Mouse (Mus musculus): ENCODE results near the gene Hsd11b1.
"Not testable (repeated sequence)": the region's sequence is repeated elsewhere in the genome, so short reads cannot be mapped to it uniquely, and the experiment has no call there.

Gene Hsd11b1

DNA sequence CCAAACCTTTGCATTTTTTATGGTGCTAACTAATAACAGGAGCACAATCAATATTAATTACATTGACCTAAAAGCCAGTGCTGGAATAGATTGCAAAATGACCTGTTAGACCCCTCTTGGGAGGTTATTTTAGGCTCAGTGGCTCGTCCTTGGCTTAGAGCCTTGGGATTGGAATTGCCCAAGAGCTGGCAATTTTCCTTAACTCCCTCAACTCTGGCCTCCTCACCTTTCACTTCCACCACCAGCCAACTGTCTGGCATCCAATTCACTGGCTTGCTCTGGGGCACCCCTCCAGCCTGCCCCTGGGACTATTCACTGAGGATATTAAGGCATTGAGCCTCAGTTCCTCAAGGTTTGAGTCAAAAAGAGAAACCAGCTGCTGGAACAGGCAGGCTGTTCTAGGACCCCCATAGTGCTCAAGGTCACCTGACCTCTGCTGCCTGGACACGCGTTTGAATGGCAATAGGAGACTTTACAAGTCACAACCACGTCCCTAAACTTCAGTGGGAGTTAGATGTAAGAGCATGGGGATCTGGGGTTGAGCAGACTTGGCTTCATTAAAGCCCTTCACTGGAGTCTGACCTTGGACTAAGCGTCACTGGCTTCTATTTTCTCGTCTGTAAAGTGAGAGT, 14.7 kb upstream of the Hsd11b1 start:
- DNase-seq (ENCODE audit: low spot score): no peak

DNA sequence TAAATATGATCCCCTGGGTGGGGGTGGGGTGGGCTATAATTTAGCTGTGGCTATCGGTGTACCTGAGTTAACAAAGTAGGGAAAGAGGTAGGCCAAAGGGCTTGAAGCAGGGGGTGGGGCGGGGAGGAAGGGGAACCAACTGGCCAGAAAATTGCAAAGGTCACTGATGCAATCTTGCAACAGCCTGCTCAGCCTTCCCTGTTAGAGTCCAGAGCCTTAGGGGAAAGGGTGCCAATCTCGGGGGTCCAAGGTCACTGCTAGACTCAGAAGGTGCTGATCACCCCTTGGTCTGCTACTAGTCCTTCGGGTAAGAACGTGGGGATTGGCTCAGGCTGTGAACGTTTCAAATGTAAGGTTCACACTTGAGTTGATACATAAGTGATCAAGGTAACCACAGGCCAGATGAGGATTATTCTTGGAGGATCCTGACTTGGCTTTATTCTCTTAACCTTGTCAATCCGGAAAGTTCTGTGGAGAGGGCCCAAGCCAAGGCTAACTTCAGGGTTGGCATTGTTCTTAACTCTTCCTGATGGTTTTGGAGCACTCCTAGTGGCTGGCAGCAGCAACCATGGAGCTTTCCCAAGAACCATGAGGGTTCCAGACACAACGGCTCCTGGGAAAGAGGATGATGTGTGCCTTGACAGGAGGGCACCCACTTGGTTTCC, 10.7 kb upstream of the Hsd11b1 start:
- DNase-seq (ENCODE audit: low spot score): no peak

DNA sequence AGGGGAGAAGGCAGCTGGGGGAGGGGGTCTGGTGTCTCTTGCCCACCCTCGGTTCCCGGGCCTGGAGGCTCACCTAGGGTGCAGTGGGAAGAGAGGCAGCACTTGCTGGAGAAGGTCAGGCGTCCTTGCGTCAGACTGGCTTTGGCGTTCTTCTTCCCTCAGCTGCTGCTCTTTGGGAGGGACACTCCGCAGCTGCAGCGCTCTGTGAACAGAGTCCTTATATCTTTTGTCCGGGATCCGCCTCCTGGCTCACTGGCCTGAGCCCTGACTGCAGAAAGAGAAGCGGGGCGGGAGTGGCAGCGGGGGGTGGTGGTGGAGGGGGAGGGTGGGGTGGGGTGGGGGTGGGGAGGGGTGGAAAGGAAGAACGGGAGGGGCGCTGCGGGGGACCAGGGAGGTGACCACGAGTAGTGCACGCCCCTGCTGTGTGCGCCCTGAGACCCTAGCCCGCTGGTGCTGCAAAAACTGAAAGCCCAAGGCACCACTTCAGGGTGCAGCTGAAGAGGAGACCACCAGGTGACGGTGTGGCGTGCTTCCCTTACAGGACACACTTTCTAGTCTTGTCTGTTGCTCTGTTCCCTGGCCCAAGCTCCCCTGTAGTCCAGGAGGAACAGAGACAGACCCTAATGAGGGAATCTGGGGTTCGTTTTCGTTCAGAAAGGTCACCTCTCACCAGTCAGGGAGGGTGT, 9.2 kb upstream of the Hsd11b1 start, which contains the start of gene G0s2:
Gene G0s2, minus strand, starts transcription at position 302 of the 686 bp plus-strand sequence.
- DNase-seq (ENCODE audit: low spot score): peak; percentile 25

DNA sequence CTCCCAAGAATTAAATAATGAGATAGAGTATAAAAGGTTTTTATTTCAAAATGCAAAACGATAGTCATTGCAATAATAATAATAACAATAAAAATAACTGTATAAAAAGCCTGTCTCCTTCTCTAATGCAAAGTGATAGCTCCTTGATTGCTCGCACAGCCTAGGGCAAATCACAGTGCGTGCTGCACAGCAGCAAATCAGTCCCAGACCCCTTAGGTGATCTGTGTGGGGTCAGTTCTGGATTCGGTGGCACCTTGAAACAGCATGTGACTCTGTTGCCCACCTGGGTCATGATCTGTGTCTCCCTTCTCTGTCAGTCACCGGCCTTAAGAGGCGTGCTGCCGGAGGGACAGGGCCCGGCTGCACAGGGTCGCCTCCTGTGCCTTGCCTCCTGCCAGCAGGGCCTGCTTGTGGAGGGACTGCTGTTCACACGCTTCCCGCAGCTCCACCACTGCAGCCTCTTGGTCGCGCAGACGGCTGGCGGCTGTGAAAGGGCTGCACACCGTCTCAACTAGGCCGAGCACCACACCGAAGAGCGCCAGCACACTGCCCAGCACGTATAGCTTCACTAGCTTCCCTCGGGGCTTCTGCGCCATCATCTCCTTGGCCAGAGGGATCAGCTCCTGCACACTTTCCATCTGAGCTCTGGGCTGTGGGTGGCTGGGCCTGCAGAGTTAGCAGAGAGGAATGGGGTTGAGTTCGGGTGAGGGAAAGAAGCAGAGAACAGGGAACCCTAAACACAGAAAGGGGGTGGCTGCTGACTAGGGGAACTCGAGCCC, 8.5 kb upstream of the Hsd11b1 start:
- no peak for DNase-seq (ENCODE audit: low spot score)

DNA sequence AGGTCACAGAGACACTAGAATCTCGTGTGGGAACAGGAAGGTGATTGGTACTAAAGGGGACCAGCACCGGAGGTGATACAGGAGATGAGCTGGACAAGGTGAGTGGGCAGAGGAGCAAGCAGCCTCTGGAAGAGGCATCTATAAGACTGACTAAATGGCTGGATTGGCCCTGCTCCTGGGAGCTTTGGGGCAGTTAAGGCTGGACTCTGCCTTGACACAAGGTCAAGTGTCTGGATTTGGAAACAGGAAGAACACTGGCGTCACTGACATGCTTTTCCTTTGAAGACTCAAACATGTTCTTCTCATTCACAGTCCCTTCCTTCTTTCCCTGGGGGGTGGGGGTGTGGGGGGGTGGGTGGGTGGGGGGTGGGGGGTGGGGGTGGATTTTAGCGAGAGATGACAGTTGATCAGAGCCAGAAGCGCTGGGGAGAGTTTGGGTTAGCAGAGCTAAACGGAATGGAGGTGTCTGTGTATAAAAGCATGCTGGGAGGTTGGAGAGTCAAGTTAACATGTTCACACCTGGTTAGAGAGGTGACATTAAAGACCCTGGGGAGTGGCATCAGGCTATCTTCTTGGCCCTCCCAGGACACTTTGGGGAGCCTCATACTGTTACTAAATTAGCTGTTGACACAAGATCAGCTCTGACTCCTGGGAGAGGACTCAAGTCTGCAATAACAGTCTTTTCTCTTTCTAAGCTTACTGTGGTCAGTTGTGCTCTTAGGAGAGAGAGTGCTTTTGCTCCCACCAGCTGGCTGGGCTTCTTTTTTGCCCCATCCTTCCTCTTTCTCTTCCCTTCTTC, 7.3 kb upstream of the Hsd11b1 start:
- no peak for DNase-seq (ENCODE audit: low spot score)

DNA sequence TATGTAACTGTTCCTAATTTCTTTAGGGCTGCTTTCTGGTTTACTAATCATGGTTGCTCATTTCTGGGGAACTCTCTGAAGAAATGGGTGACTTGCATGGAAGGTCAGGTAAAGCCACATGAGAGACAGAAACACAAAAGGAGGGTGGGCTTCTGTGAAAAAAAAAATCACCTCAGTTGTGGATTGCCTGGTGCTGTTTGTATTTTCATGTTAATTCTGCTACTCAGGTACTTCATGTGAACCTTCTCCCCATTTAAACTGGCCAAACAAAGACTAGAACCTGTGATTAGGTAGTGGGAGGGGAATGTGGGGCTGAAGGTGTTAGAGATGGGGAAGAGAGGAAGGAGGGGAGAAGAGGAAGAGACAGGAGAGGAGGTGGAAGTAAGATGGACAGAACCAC, 1.9 kb upstream of the Hsd11b1 start:
- no peak for DNase-seq (ENCODE audit: low spot score)

DNA sequence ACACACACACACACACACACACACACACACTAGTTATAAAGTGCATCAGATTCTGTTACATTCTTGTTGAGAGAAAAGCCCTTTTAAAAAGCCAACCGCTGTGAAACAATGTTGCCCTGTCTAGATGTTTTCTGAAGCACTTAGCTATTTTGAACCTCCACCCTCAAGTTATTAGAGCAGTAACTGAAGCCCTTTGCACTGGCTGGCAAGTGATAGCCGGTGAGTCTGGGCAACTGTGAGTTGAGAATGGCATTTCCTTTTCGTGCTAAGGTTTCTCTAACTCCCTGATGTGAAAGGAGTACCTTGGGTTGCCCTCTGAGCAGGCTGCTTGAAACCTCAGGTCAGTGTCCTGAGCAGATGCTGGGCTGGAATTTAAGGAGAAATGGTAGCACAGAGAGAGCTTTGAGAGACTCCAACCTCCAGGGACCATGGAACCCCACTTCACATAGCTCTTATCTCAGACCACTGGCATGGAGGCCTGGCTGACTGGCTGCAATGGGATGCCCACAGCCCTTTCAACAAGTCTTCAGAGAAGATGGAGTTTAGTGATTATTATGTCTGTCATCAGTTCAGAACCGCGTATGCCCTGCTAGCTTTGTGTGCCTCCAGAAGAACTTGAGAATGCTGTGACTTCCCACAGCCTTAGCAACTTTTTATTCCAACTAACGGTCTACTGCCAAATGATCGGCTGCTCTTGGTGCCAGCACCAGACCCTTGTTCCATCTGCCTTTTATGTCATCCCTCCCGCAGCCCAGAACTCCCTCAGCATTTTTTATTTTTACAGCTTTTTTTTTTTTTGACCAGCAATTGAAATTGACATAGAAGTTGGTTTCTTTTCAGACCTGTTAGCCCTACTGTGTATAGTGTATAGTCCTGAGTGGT, 608 bp downstream of the Hsd11b1 start:
- no peak for DNase-seq (ENCODE audit: low spot score)

DNA sequence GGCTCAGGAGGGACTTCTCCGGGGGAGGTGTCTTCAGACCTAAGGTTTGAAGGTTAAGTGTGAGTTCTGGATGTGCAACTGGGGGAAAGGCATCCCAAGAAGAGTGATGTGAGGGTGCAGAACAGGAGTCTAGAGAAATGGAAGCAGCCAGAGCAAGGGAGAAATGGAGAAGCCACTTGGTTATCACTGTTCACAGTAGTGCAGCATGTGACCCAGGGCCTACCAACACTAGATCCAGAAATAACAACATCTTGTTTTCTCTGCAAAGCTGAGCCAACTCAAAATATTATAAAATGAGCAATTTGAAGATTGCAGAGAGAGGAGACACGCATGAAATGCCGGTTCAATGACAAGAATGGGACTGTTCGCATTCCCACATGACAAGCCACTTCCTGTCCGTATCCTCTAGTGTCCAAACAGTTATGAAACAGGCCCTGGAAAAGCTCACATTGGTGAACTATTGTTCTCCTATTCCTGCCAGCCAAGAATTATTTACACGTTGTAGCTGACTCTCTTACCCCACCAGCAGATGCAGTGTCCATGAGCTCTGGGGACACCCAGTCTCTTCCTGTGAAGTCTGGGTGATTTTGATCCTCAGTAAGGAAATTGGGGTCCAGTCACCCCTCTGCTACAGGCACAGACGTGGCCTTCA, 1.9 kb downstream of the Hsd11b1 start:
- DNase-seq (ENCODE audit: low spot score): no peak

DNA sequence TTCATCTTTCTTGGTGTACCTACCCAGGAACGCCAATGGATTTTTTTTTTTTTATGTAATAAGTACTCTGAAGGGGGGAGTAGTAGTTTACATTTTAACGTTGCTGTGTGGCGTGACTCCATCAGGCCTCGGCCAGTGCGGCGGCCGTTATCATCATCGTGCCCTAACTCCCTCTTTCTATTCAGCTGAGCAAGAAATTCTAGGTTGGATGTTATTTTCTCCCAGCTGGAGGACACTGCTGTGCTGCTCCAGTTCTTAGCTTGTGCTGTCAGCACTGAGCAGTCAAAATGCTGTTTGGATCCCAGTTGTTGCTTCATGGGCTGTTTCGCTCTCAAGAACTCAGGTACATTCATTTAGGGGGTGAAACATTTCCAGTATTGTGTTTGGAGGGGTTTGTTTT, 4.3 kb downstream of the Hsd11b1 start:
- DNase-seq (ENCODE audit: low spot score): no peak

DNA sequence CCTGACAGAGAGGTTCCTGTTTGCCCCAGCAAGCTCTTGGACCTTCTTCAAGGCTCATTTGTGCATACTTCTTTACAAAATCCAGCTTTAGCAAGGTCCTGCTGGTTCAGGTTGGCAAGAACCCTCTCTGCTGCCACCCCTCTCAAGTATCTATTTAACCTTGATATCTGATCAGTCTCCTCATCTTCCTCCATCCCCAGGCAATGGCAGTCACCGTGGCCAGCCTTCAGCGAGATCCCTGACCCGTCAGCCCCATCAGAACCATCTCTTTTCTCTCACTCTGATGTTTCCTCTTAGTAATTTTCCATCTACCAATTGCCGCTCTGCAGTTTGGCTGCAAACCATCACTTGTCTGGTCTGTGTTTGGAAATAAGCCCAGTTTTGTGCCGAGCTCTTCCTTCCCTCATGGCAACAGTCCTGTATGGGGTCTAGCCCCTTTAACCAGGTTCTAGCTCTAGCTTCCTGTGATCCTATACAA, 7.2 kb downstream of the Hsd11b1 start:
- no peak for DNase-seq (ENCODE audit: low spot score)

DNA sequence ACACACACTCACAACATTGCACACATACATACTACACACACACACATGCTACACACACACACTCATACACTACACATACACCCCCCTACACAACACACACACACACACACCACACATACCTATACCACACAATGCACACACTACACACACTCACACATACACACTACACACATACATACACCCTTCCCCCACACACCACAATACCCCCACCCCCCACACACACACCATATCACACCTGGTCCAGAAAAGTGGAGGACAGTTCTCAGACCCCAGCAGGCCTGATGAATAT, 7.6 kb downstream of the Hsd11b1 start:
- no peak for DNase-seq (ENCODE audit: low spot score)

DNA sequence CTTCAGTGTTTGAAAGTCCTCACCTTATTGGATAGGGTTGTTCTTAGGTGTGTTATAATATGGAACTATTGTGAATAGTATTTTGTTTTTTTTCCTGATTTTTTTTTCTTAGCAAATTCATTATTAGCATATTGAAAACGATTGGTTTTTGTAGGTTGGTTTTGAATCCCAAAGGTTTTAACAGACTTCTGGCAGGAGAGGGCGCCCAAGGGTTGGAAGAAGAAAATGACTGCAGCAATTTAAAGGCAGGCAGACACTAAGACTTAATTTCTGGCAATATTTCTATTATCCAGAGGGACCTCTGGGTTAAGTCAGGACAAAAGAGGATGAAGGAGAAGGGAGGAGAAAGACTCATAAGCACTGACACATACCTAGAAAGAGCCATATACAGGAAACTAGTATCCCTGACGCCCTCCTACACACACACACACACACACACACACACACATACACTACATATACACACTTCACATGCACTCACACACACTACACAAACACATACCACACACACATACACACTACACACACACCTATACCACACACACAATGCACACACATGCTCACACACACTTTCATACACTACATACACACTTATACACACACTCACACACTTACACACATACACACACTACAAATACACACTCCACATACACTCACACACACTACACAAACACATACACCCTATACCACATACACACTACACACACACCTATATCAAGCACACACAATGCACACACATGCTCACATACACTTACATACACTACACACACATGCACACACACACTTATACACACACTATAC, 8.2 kb downstream of the Hsd11b1 start:
- DNase-seq (ENCODE audit: low spot score): no peak

DNA sequence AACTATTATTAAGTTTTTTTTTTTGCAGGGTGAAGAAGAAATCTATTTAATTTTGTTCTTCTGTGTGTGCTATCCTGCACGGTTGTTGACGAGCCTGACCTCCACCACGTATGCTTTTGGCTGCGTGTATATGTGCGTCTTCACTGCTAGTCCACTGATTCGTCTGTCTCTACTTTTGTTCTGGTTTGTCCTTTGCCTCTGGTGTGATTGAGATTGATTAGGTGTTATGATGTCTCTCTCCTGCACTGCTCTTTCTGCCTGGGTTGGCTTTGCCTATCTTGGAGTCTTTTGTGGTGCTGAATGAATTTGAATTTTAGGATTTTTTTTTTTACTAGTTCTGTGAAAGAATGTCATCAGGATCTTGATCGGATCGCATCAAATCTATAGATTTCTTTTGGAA, 8.8 kb downstream of the Hsd11b1 start:
- no peak for DNase-seq (ENCODE audit: low spot score)

DNA sequence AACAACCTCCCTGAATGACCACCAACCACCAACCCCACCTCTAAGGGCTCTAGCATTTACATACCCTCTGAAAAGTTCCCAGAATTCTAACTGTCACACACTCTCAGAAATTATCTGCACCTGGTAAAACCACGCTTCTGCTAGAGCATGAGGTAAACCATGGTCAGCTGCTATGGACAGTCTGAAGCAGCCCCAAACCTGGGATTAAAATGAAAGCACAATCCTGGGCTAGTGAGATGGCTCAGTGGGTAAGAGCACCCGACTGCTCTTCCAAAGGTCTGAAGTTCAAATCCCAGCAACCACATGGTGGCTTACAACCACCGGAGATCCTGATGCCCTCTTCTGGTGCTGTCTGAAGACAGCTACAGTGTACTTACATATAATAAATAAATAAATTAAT, 10.0 kb downstream of the Hsd11b1 start:
- DNase-seq (ENCODE audit: low spot score): not testable (repeated sequence)

DNA sequence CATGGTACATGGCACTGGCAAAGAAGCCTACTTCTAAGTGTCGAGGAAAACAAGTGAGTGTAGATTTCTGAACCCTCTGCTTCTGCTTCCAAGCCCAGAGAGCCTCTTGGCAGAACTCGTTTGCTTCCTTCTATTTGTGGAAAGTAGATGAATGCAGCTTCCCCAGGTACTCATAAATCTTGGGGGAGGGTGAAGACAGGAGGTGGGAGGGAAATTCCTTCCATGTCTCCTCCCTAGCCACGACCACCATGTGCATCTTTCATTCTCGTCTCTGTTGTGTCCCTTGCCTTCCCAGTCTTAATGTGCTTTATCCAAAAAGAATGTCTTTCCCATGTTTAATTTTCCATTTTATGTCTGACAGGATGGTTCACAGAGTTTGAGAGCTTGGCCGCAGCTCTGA, 11.3 kb downstream of the Hsd11b1 start:
- DNase-seq (ENCODE audit: low spot score): no peak

DNA sequence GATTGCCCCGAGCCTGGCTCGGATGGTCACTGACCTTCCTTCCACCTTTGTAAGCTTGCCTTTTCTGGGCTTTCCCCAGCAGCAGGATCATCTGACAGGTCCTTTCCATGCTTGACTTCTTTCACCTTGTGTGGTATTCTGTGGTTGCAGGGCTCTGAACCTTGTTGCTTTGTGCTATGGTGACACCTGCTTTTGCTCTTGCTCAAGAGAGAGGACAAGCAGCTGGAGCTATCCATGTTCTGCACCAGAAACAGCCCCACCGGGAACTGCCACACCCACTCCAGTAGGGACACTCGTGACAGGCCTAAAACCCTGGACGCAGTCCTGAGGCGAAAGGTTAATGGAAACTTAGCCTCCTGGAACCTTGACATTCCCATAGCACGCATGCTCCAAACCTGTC, 12.5 kb downstream of the Hsd11b1 start:
- no peak for DNase-seq (ENCODE audit: low spot score)

DNA sequence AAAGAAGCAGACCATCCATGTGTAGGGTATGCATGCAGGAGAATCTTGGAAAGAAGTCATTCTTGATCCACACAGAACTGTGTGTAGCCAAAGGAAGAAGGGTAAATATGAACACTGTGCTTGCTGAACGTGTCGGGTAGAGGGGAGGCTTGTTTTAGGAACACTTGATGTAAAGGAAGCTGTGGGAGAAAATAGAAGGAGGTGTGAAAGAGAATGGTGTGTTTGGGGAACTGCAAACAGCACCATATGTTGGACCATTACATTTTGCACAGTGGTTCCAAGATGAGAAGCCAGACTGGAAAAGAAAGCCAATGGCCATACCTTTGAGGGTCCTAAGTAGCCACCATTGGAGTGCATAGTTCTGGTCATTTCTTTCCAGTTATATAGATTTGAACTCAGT, 13.8 kb downstream of the Hsd11b1 start:
- DNase-seq (ENCODE audit: low spot score): no peak

DNA sequence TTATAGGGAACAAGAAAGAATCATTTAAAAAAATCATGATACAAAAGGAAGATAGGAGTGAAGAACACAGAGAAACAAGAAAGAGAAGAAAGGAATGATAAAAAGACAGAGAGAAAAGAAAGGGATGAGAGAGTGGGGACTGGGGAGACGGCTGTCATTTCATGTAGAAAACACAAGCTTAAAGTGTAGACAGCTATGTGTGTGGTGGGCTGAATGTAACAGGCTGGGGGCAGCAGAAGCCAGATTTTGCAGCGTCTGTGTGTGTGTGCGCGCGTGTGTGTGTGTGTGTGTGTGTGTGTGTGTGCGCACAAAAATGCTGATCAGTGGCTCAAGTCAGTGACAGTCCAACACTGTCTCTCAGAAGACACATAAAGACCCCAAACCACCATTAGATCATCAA, 19.6 kb downstream of the Hsd11b1 start:
- no peak for DNase-seq (ENCODE audit: low spot score)

DNA sequence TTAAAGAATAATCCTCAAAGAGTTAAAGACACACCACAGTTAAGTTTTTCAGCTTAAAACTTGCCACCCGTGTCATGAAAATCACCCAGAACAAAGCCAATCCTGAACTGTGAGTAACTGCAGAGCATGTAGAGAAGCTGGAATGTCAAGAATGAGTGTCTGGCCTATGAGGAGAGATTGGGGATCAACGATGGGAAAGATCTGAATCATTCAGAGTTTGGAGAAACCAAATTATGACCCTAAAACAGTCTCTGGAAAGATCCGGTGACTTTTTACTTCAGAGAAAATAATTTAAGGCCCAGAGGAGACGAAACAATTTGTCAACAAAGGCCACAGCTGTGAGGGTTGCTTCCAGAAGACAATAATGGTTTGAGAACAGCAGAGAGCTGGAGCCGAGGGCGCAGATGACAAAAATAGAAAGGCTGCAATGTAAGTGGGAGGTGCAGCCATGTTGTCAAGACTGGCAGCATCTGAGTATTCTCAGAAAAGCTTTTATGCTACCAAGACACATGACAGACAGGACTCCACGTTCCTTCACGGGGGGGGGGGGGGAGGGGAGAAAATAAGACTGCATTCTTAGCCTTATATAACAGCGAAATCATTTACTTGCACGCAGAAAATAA, 20.2 kb downstream of the Hsd11b1 start:
- no peak for DNase-seq (ENCODE audit: low spot score)
